Mouse (Mus musculus) kidney, postnatal 0 days (tissue): ENCODE data around the gene Camk2b. TPM values are rescaled to one million over a fixed set of nuclear protein-coding genes. Genes with fewer than 3 reads are reported as not detected.
"Not testable (repeated sequence)": the region's sequence is repeated elsewhere in the genome, so short reads cannot be mapped to it uniquely, and the experiment has no call there.

Experiments used
- ATAC-seq: fragments of 200-750 bp; cut with Nextera tagmentation; replicated peaks from 2 replicates; pipeline ENCODE4 v1.8.0; 2017; ENCODE audit warnings: low read depth, moderate number of reproducible peaks, moderate TSS enrichment, moderate library complexity; ENCODE audit not compliant: low FRiP score
- DNase-seq: peaks from one replicate; pipeline ENCODE4 v3.0.0-alpha.2; 2016; ENCODE audit warnings: low spot score
- H3K27ac ChIP-seq: fragments of 300-500 bp; sonication (generic); 2 replicates; pipeline ENCODE4 v1.5.1; 2014; ENCODE audit warnings: mild to moderate bottlenecking
- H3K27me3 ChIP-seq: fragments of 300-500 bp; sonication (generic); 2 replicates; pipeline ENCODE4 v1.6.1; 2014; ENCODE audit warnings: low read length, mixed read lengths; ENCODE audit not compliant: insufficient read depth
- H3K36me3 ChIP-seq: fragments of 300-500 bp; sonication (generic); 2 replicates; pipeline ENCODE4 v1.6.1; 2014; ENCODE audit warnings: low read length, mixed read lengths; ENCODE audit not compliant: insufficient read depth
- H3K4me1 ChIP-seq: fragments of 300-500 bp; sonication (generic); replicated peaks from 2 replicates; pipeline ENCODE4 v1.6.1; 2014; ENCODE audit warnings: antibody characterized with exemption, low read length, mixed read lengths; ENCODE audit not compliant: insufficient read depth
- H3K4me2 ChIP-seq: fragments of 300-500 bp; sonication (generic); 2 replicates; pipeline ENCODE4 v1.6.1; 2014; ENCODE audit warnings: mild to moderate bottlenecking, low read length, moderate library complexity, mixed read lengths
- H3K4me3 ChIP-seq: fragments of 300-500 bp; sonication (generic); replicated peaks from 2 replicates; pipeline ENCODE4 v1.5.1; 2014; ENCODE audit warnings: low read depth, low read length
- H3K9ac ChIP-seq: fragments of 300-500 bp; sonication (generic); 2 replicates; pipeline ENCODE4 v1.6.1; 2014; ENCODE audit warnings: low read depth, low read length
- H3K9me3 ChIP-seq: fragments of 300-500 bp; sonication (generic); replicated peaks from 2 replicates; pipeline ENCODE4 v1.6.1; 2016; ENCODE audit warnings: low read length, inconsistent platforms, mixed read lengths
- CTCF ChIP-seq: IDR thresholded peaks from 2 replicates; pipeline ENCODE4 v1.5.1; 2016; ENCODE audit warnings: antibody characterized with exemption, low read depth, mild to moderate bottlenecking, moderate library complexity
- WGBS: fragments of 180-500 bp; shearing (Covaris S2); extraction: QIAGEN DNeasy Blood & Tissue Kit; methylation state at CpG from one replicate; pipeline ENCODE4 v1.1.7; 2014; 5-methylcytosine and 5-hydroxymethylcytosine counted together
- polyA plus RNA-seq: library from polyadenylated mRNA; unstranded; fragments of >200 nt; fragmentation: Nextera tagmentation; extraction: Ambion mirVana; gene quantifications from 2 replicates; pipeline ENCODE4 v1.2.1, GENCODE M21; 2015

Gene Camk2b
- polyA plus RNA-seq, 1 experiment from 2014 or later = 3.3 TPM

GRCm38 (mm10) chr11:6017484-6018140 is 48.5 kb downstream of the Camk2b start:
- DNase-seq (no peak), ATAC-seq (no peak)
- no peaks in the 10 kb centered on the region for H3K9me3 ChIP-seq
- no peak overlapping the region for H3K27ac ChIP-seq
- no peaks in the 10 kb centered on the region for H3K27me3 ChIP-seq
- 0 out of 2 replicates have a peak, but pooled peaks cover 3% of the 10 kb centered on the region for H3K4me1 ChIP-seq
- H3K4me2 ChIP-seq = no peak overlapping the region
- no peak for TF ChIP-seq CTCF
- no peaks in the 10 kb centered on the region for H3K36me3 ChIP-seq
- H3K4me3 ChIP-seq = no peak overlapping the region
- no peak overlapping the region for H3K9ac ChIP-seq
- 75% methylated on average over 10 of the region's 11 CpGs for WGBS

- Histone ChIP-seq H3K4me1 (0 out of 2 replicates have a peak, but pooled peaks cover 3% of the 10 kb centered on the region), H3K27me3 (no peaks in the 10 kb centered on the region)
Observed at GRCm38 (mm10) chr11:6016797-6017395, 49.3 kb downstream of the Camk2b start.

GRCm38 (mm10) chr11:6016368-6016767 is 49.8 kb downstream of the Camk2b start:
- H3K4me2 ChIP-seq = no peak overlapping the region
- 0% methylated on average over 3 of the region's 3 CpGs for WGBS
- no peaks in the 10 kb centered on the region for H3K36me3 ChIP-seq
- no peak overlapping the region for H3K9ac ChIP-seq
- DNase-seq (peak; percentile 61), ATAC-seq (no peak)
- H3K27me3 ChIP-seq = no peaks in the 10 kb centered on the region
- no peaks in the 10 kb centered on the region for H3K9me3 ChIP-seq
- no peak overlapping the region for H3K27ac ChIP-seq
- H3K4me1 ChIP-seq = 0 out of 2 replicates have a peak, but pooled peaks cover 3% of the 10 kb centered on the region
- TF ChIP-seq CTCF = no peak
- no peak overlapping the region for H3K4me3 ChIP-seq

More at GRCm38 (mm10) chr11:6016797-6017395, 49.3 kb downstream of the Camk2b start:
- DNase-seq = no peak
- no peaks in the 10 kb centered on the region for H3K9me3 ChIP-seq
- WGBS = 57% methylated on average over 9 of the region's 9 CpGs
- no peak overlapping the region for H3K27ac ChIP-seq
- H3K36me3 ChIP-seq = no peaks in the 10 kb centered on the region
- no peak for ATAC-seq
- H3K4me2 ChIP-seq = no peak overlapping the region
- TF ChIP-seq CTCF = no peak
- no peak overlapping the region for H3K9ac ChIP-seq
- H3K4me3 ChIP-seq = no peak overlapping the region

GRCm38 (mm10) chr11:6015011-6015431 is 51.1 kb downstream of the Camk2b start:
- H3K27me3 ChIP-seq = no peaks in the 10 kb centered on the region
- H3K4me1 ChIP-seq = no peaks in the 10 kb centered on the region
- H3K4me3 ChIP-seq = no peak overlapping the region
- no peak overlapping the region for H3K9ac ChIP-seq
- 69% methylated on average over 6 of the region's 6 CpGs for WGBS
- H3K36me3 ChIP-seq = no peaks in the 10 kb centered on the region
- no peak for DNase-seq
- no peak for TF ChIP-seq CTCF
- no peak overlapping the region for H3K27ac ChIP-seq
- no peak overlapping the region for H3K4me2 ChIP-seq
- no peak for ATAC-seq
- H3K9me3 ChIP-seq = no peaks in the 10 kb centered on the region

- DNase-seq (no peak), ATAC-seq (no peak)
- Histone ChIP-seq H3K36me3 (no peaks in the 10 kb centered on the region), H3K4me2 (no peak overlapping the region), H3K4me3 (no peak overlapping the region), H3K9me3 (no peaks in the 10 kb centered on the region), H3K27ac (no peak overlapping the region), H3K27me3 (no peaks in the 10 kb centered on the region), H3K4me1 (no peaks in the 10 kb centered on the region), H3K9ac (no peak overlapping the region)
- WGBS = 69% methylated on average over 2 of the region's 2 CpGs
- TF ChIP-seq CTCF = peak; percentile 38; the same call in 1 of the 2 replicates
Observed at GRCm38 (mm10) chr11:6013359-6013758, 52.8 kb downstream of the Camk2b start.

- 82% methylated on average over 3 of the region's 3 CpGs for WGBS
- Histone ChIP-seq H3K27ac (no peak overlapping the region), H3K9me3 (no peaks in the 10 kb centered on the region), H3K36me3 (no peaks in the 10 kb centered on the region), H3K4me3 (no peak overlapping the region), H3K4me1 (no peaks in the 10 kb centered on the region), H3K9ac (no peak overlapping the region), H3K27me3 (no peaks in the 10 kb centered on the region), H3K4me2 (no peak overlapping the region)
- no peak for DNase-seq
- ATAC-seq = 0 out of 2 replicates have a peak, but pooled peaks have one; percentile 13
- no peak for TF ChIP-seq CTCF
Observed at GRCm38 (mm10) chr11:6011879-6012278, 54.3 kb downstream of the Camk2b start.

- not testable (repeated sequence) for H3K9ac ChIP-seq, H3K4me1 ChIP-seq, H3K27me3 ChIP-seq, ATAC-seq, H3K4me3 ChIP-seq, H3K9me3 ChIP-seq, H3K36me3 ChIP-seq, H3K4me2 ChIP-seq, H3K27ac ChIP-seq, DNase-seq
- 90% methylated on average over 3 of the region's 18 CpGs for WGBS
Observed at GRCm38 (mm10) chr11:6010751-6011482, 55.2 kb downstream of the Camk2b start.

- H3K4me1 ChIP-seq, H3K36me3 ChIP-seq, ATAC-seq, H3K9ac ChIP-seq, H3K27me3 ChIP-seq, H3K9me3 ChIP-seq, H3K27ac ChIP-seq, DNase-seq: not testable (repeated sequence)
- H3K4me2 ChIP-seq = peak overlapping the region; percentile 47
- H3K4me3 ChIP-seq = peak overlapping the region; percentile 31
- WGBS = 38% methylated on average over 9 of the region's 13 CpGs
Observed at GRCm38 (mm10) chr11:6007779-6008128, 58.4 kb downstream of the Camk2b start.
